Mouse (Mus musculus): ENCODE measurements around the gene Rhox1.
"Not testable (repeated sequence)": the region's sequence is repeated elsewhere in the genome, so short reads cannot be mapped to it uniquely, and the experiment has no call there.

The Rhox1 gene

DNA sequence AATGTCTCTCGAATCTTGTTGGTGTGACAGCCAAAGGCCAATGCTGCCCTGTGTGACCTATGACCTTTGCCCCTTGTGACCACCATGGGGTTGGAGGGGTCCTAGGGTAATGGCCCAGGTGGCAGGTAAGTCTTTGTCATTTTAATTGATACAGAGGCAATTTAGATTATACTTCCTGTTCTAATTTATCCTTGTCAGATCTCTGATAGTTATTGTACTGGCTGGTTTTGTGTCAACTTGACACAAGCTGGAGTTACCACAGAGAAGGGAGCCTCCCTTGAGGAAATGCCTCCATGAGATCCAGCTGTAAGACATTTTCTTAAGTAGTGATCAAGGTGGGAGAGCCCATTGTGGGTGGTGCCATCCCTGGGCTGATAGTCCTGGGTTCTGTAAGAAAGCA, at the start of gene Rhox1:
TSS of gene Rhox1 (minus strand) at position 101 of the 400 bp plus-strand sequence.
- not testable (repeated sequence) for DNase-seq

- DNase-seq = not testable (repeated sequence)
Measured at GRCm38 (mm10) chrX:37265038-37265437, 43.0 kb upstream of the Rhox1 start, which contains the start of gene Rhox4a. Gene Rhox4a (plus strand): TSS chrX:37265338.

GRCm38 (mm10) chrX:37249619-37250018, 27.6 kb upstream of the Rhox1 start, which contains the start of gene Rhox3a:
Gene Rhox3a (plus strand): TSS chrX:37249919.
- not testable (repeated sequence) for DNase-seq

GRCm38 (mm10) chrX:37244676-37245075, 22.6 kb upstream of the Rhox1 start, which contains the start of gene Rhox2a:
Gene Rhox2a (plus strand): TSS chrX:37244976.
- DNase-seq = not testable (repeated sequence)

GRCm38 (mm10) chrX:37210941-37211340, 11.1 kb downstream of the Rhox1 start, which contains the start of gene Gm9:
Gene Gm9 (minus strand): TSS chrX:37211041.
- DNase-seq = no peak

DNA sequence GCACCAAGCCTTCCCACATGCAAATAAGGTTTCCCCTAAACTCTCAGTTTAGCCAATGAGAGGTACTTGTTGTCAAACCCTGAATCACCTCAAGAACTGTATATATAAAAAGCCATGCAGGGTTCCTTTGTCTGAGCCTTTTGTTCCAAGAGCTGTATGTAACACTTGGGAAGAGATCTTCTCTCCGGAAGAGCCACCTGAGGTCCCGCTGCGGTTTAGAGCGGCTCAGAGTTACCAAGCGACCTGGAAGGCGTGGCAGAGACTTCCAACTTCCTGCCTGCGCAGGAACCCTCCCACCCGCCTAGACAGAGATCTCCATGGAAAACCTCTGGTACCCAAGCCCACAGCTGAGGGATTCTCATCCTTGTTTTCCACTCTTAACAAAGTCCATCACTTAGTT, 23.4 kb downstream of the Rhox1 start:
- DNase-seq = no peak

DNA sequence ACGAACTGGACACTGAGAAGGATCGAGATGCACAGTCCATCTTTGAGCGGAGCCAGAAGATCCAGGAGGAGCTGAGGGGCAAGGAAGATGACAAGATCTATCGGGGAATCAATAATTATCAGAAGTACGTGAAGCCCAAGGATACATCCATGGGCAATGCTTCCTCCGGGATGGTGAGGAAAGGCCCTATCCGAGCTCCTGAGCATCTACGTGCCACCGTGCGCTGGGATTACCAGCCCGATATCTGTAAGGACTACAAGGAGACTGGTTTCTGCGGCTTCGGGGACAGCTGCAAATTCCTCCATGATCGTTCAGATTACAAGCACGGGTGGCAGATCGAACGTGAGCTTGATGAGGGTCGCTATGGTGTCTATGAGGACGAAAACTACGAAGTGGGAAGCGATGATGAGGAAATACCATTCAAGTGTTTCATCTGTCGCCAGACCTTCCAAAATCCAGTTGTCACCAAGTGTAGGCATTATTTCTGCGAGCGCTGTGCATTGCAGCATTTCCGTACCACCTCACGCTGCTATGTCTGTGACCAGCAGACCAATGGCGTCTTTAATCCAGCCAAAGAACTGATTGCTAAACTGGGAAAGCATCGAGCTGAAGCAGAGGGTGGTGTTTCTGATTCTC, 30.2 kb downstream of the Rhox1 start:
- peak; percentile 7 for DNase-seq

- DNase-seq = peak; percentile 84
Measured at GRCm38 (mm10) chrX:37191105-37191743, 30.8 kb downstream of the Rhox1 start, which contains the start of the genes Ndufa1 and Rnf113a1. Gene Ndufa1 (minus strand): TSS chrX:37191163. Gene Rnf113a1 (plus strand): TSS chrX:37191245.

- DNase-seq = no peak
Measured at GRCm38 (mm10) chrX:37190755-37191104, 31.3 kb downstream of the Rhox1 start.

- peak; percentile 9 for DNase-seq
Measured at GRCm38 (mm10) chrX:37184401-37184800, 37.7 kb downstream of the Rhox1 start.

- DNase-seq = no peak
Measured at GRCm38 (mm10) chrX:37168742-37169141, 53.3 kb downstream of the Rhox1 start, which contains the start of gene Akap14. Gene Akap14 (minus strand): TSS chrX:37168842.

DNA sequence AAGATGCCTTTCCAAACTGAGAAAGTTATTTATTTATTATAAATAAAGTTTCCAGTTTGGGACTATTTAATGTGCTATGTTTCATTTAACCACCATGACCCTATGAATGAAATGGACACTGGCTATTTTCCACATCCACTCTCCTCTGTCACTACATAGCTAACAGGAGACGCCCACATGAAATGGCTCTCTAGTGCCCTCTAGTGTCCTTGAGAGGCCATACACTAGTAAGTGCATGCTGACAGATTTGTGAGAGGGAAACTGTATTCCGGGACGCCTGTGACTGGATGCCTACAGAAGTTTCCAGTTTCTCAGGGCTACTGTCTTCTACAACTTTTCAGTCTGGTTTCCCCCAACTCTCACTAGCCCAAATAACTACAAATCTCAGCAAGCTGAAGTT, 55.0 kb downstream of the Rhox1 start:
- DNase-seq = no peak
